ENCODE assay signal across 20 mouse cellular contexts in genomic region chr15:62122265-62123023, GRCm38 (mm10).
DNase-seq lines count a peak whose midpoint lies in the region; ATAC-seq and TF ChIP-seq lines count a peak whose summit lies in the region.
"Had no signal": no experiment of that assay in that cellular context is flagged by ENCODE, and none has a peak within 500 bp of the region (broad histone marks: within the 10 kb centered on the region; RNA-seq: fewer than 3 reads in every experiment).

No protein-coding gene starts in this region.

- ATAC-seq in liver, embryonic 11.5 days (replicated peaks; ENCODE audit: low FRiP score): peak; percentile 93
- peak; percentile 81 for ATAC-seq in liver, postnatal 0 days
- ATAC-seq in kidney, embryonic 16.5 days (ENCODE audit: low FRiP score, low TSS enrichment): no peak
- ATAC-seq: forebrain, postnatal 0 days; intestine, postnatal 0 days; midbrain, embryonic 16.5 days had no signal

- H3K4me1 ChIP-seq in heart, embryonic 10.5 days: peaks cover 22% of the 10 kb centered on the region
- peaks cover 8 to 18% of the 10 kb centered on the region in 2 experiments for H3K4me1 ChIP-seq in MEL (ENCODE audit: control insufficient read depth in 1 of 2, insufficient read depth in 2 of 2, low read length in 2 of 2)
- peaks cover 43% of the 10 kb centered on the region for H3K4me1 ChIP-seq in liver, embryonic 11.5 days (replicated peaks; ENCODE audit: control insufficient read depth, insufficient read depth, low read length)
- peaks cover 24% of the 10 kb centered on the region for H3K4me1 ChIP-seq in liver, postnatal 0 days (ENCODE audit: insufficient read depth)
- H3K4me1 ChIP-seq in kidney, embryonic 16.5 days (ENCODE audit: insufficient read depth, low read length): peaks cover 56% of the 10 kb centered on the region

- peak overlapping the region; percentile 23; the same call in 1 of the 2 replicates for H3K27ac ChIP-seq in heart, embryonic 10.5 days
- peak overlapping the region; percentile 68 for H3K27ac ChIP-seq in MEL (ENCODE audit: control insufficient read depth, low read depth, low read length)
- peak overlapping the region; percentile 85 for H3K27ac ChIP-seq in liver, embryonic 11.5 days (ENCODE audit: low read depth, low read length)
- peak overlapping the region; percentile 39 for H3K27ac ChIP-seq in liver, postnatal 0 days (ENCODE audit: low read depth)
- no peak overlapping the region for H3K27ac ChIP-seq in kidney, embryonic 16.5 days (ENCODE audit: low read length)
- H3K27ac ChIP-seq: limb, embryonic 12.5 days had no signal

- no peak; a peak in 1 of 4 replicates for TF ChIP-seq POLR2A in MEL (IDR thresholded peaks at IDR 0.05; ENCODE audit: control insufficient read depth in 1 of 2, insufficient read depth in 1 of 2, low read depth in 1 of 2, low read length in 2 of 2, poor library complexity in 1 of 2)

- 78% methylated on average over 9 of the region's 9 CpGs for WGBS in heart, embryonic 10.5 days
- WGBS in liver, embryonic 11.5 days: 54% methylated on average over 9 of the region's 9 CpGs
- 54% methylated on average over 9 of the region's 9 CpGs for WGBS in liver, postnatal 0 days (ENCODE audit: insufficient replicate concordance)
- WGBS in kidney, embryonic 16.5 days: 72% methylated on average over 9 of the region's 9 CpGs

- H3K27me3 ChIP-seq in heart, embryonic 10.5 days (ENCODE audit: insufficient read depth, poor library complexity, severe bottlenecking): no peaks in the 10 kb centered on the region
- H3K27me3 ChIP-seq in MEL (ENCODE audit: control insufficient read depth in 1 of 2, insufficient read depth in 2 of 2, low read length in 2 of 2): no peaks in the 10 kb centered on the region
- H3K27me3 ChIP-seq in liver, embryonic 11.5 days (replicated peaks; ENCODE audit: control insufficient read depth, insufficient read depth, low read length): no peaks in the 10 kb centered on the region
- H3K27me3 ChIP-seq in liver, postnatal 0 days (ENCODE audit: insufficient read depth, low read length): no peaks in the 10 kb centered on the region
- no peaks in the 10 kb centered on the region for H3K27me3 ChIP-seq in kidney, embryonic 16.5 days (ENCODE audit: insufficient read depth, low read length)
- H3K27me3 ChIP-seq: limb, embryonic 12.5 days had no signal

- peaks cover 70% of the 10 kb centered on the region for H3K79me2 ChIP-seq in MEL (ENCODE audit: control insufficient read depth, insufficient read depth, low read length, poor library complexity)

- TF ChIP-seq EP300 in MEL (IDR thresholded peaks at IDR 0.05; ENCODE audit: low read depth in 1 of 2, low read length in 2 of 2): peak; percentile 65 to 93
- peak; percentile 90 for TF ChIP-seq EP300 in liver, postnatal 0 days (IDR thresholded peaks at IDR 0.05; ENCODE audit: low read depth)

- intact Hi-C loops in heart, postnatal 14 days (cut with DNase I): no loop called here

- no peak for TF ChIP-seq CTCF in MEL (IDR thresholded peaks at IDR 0.05 in 2 of 3, conservative IDR thresholded peaks at IDR 0.05 in 1 of 3; ENCODE audit: control insufficient read depth in 1 of 3, insufficient read depth in 1 of 3, low read depth in 2 of 3, low read length in 3 of 3, poor library complexity in 1 of 3, severe bottlenecking in 1 of 3)
- TF ChIP-seq CTCF in liver, postnatal 0 days (IDR thresholded peaks at IDR 0.05; ENCODE audit: low read depth): no peak

- peak overlapping the region; percentile 7; the same call in 1 of the 2 replicates for H3K9ac ChIP-seq in MEL (ENCODE audit: control insufficient read depth, low read depth, low read length, poor library complexity, severe bottlenecking)
- H3K9ac ChIP-seq in liver, embryonic 11.5 days (ENCODE audit: low read depth, low read length): peak overlapping the region; percentile 59
- H3K9ac ChIP-seq in liver, postnatal 0 days (replicated peaks): no peak overlapping the region
- H3K9ac ChIP-seq in kidney, embryonic 16.5 days (replicated peaks; ENCODE audit: low read length): no peak overlapping the region
- H3K9ac ChIP-seq: forebrain, postnatal 0 days; limb, embryonic 12.5 days had no signal

- DNase-seq in heart, embryonic 10.5 days (ENCODE audit: low spot score): peak; percentile 82
- DNase-seq in heart, postnatal 14 days: no peak
- DNase-seq in MEL (ENCODE audit: low read depth, low spot score): peak; percentile 73
- DNase-seq in liver, embryonic 11.5 days (ENCODE audit: low spot score): peak; percentile 49
- DNase-seq in liver, postnatal 0 days: no peak
- DNase-seq in ovary, postnatal 10 days (ENCODE audit: low spot score): no peak
- DNase-seq in spleen, postnatal 14 days (ENCODE audit: low spot score in 2 of 2): no peak
- DNase-seq: adrenal gland, postnatal 36 days; cerebellum, adult 11-12 months; gastrocnemius, postnatal 25 days; heart, postnatal 10 days; kidney, postnatal 36 days; layer of hippocampus, postnatal 36 days; lung, adult 2 months; lung, postnatal 14 days had no signal

- no peaks in the 10 kb centered on the region for H3K36me3 ChIP-seq in heart, embryonic 10.5 days
- peaks cover 10 to 35% of the 10 kb centered on the region in 2 experiments for H3K36me3 ChIP-seq in MEL (ENCODE audit: control insufficient read depth in 1 of 2, insufficient read depth in 2 of 2, low read length in 2 of 2)
- H3K36me3 ChIP-seq in liver, embryonic 11.5 days (ENCODE audit: control insufficient read depth, insufficient read depth, low read length): no peaks in the 10 kb centered on the region
- no peaks in the 10 kb centered on the region for H3K36me3 ChIP-seq in liver, postnatal 0 days (replicated peaks; ENCODE audit: insufficient read depth, low read length)
- no peaks in the 10 kb centered on the region for H3K36me3 ChIP-seq in kidney, embryonic 16.5 days (ENCODE audit: insufficient read depth, low read length)
- H3K36me3 ChIP-seq: limb, embryonic 12.5 days had no signal

- H3K9me3 ChIP-seq in heart, embryonic 10.5 days: no peaks in the 10 kb centered on the region
- H3K9me3 ChIP-seq in MEL (replicated peaks; ENCODE audit: insufficient read depth, low read length): no peaks in the 10 kb centered on the region
- H3K9me3 ChIP-seq in liver, embryonic 11.5 days (ENCODE audit: control insufficient read depth, low read length): no peaks in the 10 kb centered on the region
- no peaks in the 10 kb centered on the region for H3K9me3 ChIP-seq in liver, postnatal 0 days (ENCODE audit: low read length)
- no peaks in the 10 kb centered on the region for H3K9me3 ChIP-seq in kidney, embryonic 16.5 days (ENCODE audit: low read length)
- H3K9me3 ChIP-seq: limb, embryonic 12.5 days had no signal

- no peak overlapping the region for H3K4me3 ChIP-seq in heart, embryonic 10.5 days
- no peak overlapping the region for H3K4me3 ChIP-seq in MEL (ENCODE audit: control insufficient read depth in 1 of 2, insufficient read depth in 1 of 2, low read depth in 2 of 2, low read length in 2 of 2)
- H3K4me3 ChIP-seq in liver, embryonic 11.5 days (ENCODE audit: low read depth, low read length): peak overlapping the region; percentile 19; the same call in 1 of the 2 replicates
- H3K4me3 ChIP-seq in liver, postnatal 0 days (ENCODE audit: low read depth, low read length): no peak overlapping the region
- H3K4me3 ChIP-seq in kidney, embryonic 16.5 days (ENCODE audit: low read length): no peak overlapping the region
- H3K4me3 ChIP-seq: limb, embryonic 12.5 days had no signal

- H3K4me2 ChIP-seq in liver, embryonic 11.5 days: peak overlapping the region; percentile 56
- H3K4me2 ChIP-seq in liver, postnatal 0 days (ENCODE audit: low read depth, low read length): 0 out of 2 replicates have a peak overlapping the region, but pooled peaks have one; percentile 18
- no peak overlapping the region for H3K4me2 ChIP-seq in kidney, embryonic 16.5 days (replicated peaks; ENCODE audit: low read depth, low read length)
- H3K4me2 ChIP-seq: limb, embryonic 12.5 days had no signal

- TF ChIP-seq RAD21 in MEL (IDR thresholded peaks at IDR 0.05; ENCODE audit: low read depth, low read length): no peak

TF ChIP-seq in MEL, 35 proteins besides CTCF, POLR2A, EP300 and RAD21 (continues in another document):
- TF ChIP-seq SMC3 (IDR thresholded peaks at IDR 0.05; ENCODE audit: low read depth, low read length) (no peak), RCOR1 (IDR thresholded peaks at IDR 0.05; ENCODE audit: low read depth, low read length) (0 out of 2 replicates have a peak, but pooled peaks have one; percentile 30), MYC (IDR thresholded peaks at IDR 0.05; ENCODE audit: low read depth, low read length) (no peak), MYB (IDR thresholded peaks at IDR 0.05; ENCODE audit: low read depth, low read length) (peak; percentile 90), USF1 (IDR thresholded peaks at IDR 0.05; ENCODE audit: low read depth, low read length) (no peak), MEF2A (IDR thresholded peaks at IDR 0.05; ENCODE audit: extremely low read depth, insufficient replicate concordance, low read depth, low read length, poor library complexity, severe bottlenecking) (no peak), CHD2 (IDR thresholded peaks at IDR 0.05; ENCODE audit: low read length) (no peak), MAFK (IDR thresholded peaks at IDR 0.05; ENCODE audit: borderline replicate concordance, low read depth, low read length) (0 out of 2 replicates have a peak, but pooled peaks have one; percentile 24), TBP (IDR thresholded peaks at IDR 0.05; ENCODE audit: low read depth, low read length) (no peak), ZMIZ1 (IDR thresholded peaks at IDR 0.05; ENCODE audit: low read depth, low read length) (no peak), TAL1 (IDR thresholded peaks at IDR 0.05; ENCODE audit: low read length) (no peak), GATA1 (IDR thresholded peaks at IDR 0.05; ENCODE audit: low read depth, low read length) (peak; percentile 59), SIN3A (IDR thresholded peaks at IDR 0.05; ENCODE audit: low read length) (peak; percentile 70), JUND (IDR thresholded peaks at IDR 0.05; ENCODE audit: low read depth, low read length) (no peak), NELFE (IDR thresholded peaks at IDR 0.05; ENCODE audit: low read depth, low read length) (no peak), UBTF (IDR thresholded peaks at IDR 0.05; ENCODE audit: borderline replicate concordance, insufficient read depth, low read depth, low read length) (no peak), CHD1 (IDR thresholded peaks at IDR 0.05; ENCODE audit: low read depth, low read length) (no peak), ETS1 (IDR thresholded peaks at IDR 0.05; ENCODE audit: low read depth, low read length) (peak; percentile 50; the same call in 1 of the 2 replicates), ZC3H11A (IDR thresholded peaks at IDR 0.05; ENCODE audit: low read depth, low read length) (no peak), KAT2A (conservative IDR thresholded peaks at IDR 0.05; ENCODE audit: low read depth, low read length) (no peak), POLR2AphosphoS2 (IDR thresholded peaks at IDR 0.05; ENCODE audit: low read length) (no peak), E2F4 (IDR thresholded peaks at IDR 0.05; ENCODE audit: borderline replicate concordance, low read depth, low read length) (no peak), USF2 (IDR thresholded peaks at IDR 0.05; ENCODE audit: borderline replicate concordance in 1 of 2, insufficient read depth in 1 of 2, low read depth in 1 of 2, low read length in 2 of 2) (no peak)

Comparison
In these comparisons a context has a peak if more than half of its experiments do, and no peak if none do; other contexts are left out.
1. DNase-seq: peak in heart, embryonic 10.5 days (single experiment), MEL (single experiment) and liver, embryonic 11.5 days (single experiment); none in heart, postnatal 14 days (0 of 2), liver, postnatal 0 days (single experiment), ovary, postnatal 10 days (single experiment) and spleen, postnatal 14 days (0 of 2).
2. H3K9ac ChIP-seq: peak in MEL (single experiment) and liver, embryonic 11.5 days (single experiment); none in liver, postnatal 0 days (single experiment) and kidney, embryonic 16.5 days (single experiment).